Mouse (Mus musculus) ES-E14 (cell line): Measurements from ENCODE around the gene Ndufaf8. TPM values are rescaled to one million over a fixed set of nuclear protein-coding genes. Genes with fewer than 3 reads are reported as not detected.

Experiments
- DNase-seq: peaks from one replicate; pipeline ENCODE4 v3.0.0-alpha.2; 2013; ENCODE audit warnings: low read depth, low spot score
- H3K27ac ChIP-seq: 2 replicates; pipeline ENCODE4 v1.5.1; 2012; ENCODE audit warnings: low read depth, mild to moderate bottlenecking, low read length, moderate library complexity, mixed read lengths; ENCODE audit not compliant: poor library complexity, insufficient read depth, severe bottlenecking
- H3K36me3 ChIP-seq: 2 replicates; pipeline ENCODE4 v1.6.1; 2012; ENCODE audit warnings: mild to moderate bottlenecking, low read length, moderate library complexity, mixed read lengths; ENCODE audit not compliant: control insufficient read depth, poor library complexity, insufficient read depth, severe bottlenecking
- H3K4me1 ChIP-seq, 2 experiments: fragments of 150-350 bp in 1 of 2; sonication (generic) in 1 of 2; 2 replicates each; pipeline ENCODE4 v1.6.1; 2012; ENCODE audit warnings: low read length in 2 of 2, mild to moderate bottlenecking in 1 of 2, mixed read lengths in 1 of 2; ENCODE audit not compliant: control insufficient read depth in 2 of 2, insufficient read depth in 2 of 2, poor library complexity in 1 of 2
- H3K4me3 ChIP-seq, 2 experiments: fragments of 150-350 bp in 1 of 2; sonication (generic) in 1 of 2; 2 replicates each; pipeline ENCODE4 v1.5.1; 2012; ENCODE audit warnings: low read length in 2 of 2, low read depth in 1 of 2, mild to moderate bottlenecking in 1 of 2, mixed read lengths in 1 of 2; ENCODE audit not compliant: insufficient read depth in 1 of 2, poor library complexity in 1 of 2, severe bottlenecking in 1 of 2
- H3K9ac ChIP-seq: 2 replicates; pipeline ENCODE4 v1.6.1; 2012; ENCODE audit warnings: low read depth, mild to moderate bottlenecking, low read length, mixed read lengths; ENCODE audit not compliant: poor library complexity, insufficient read depth, severe bottlenecking
- H3K9me3 ChIP-seq: fragments of 150-350 bp; sonication (generic); 2 replicates; pipeline ENCODE4 v1.6.1; 2012; ENCODE audit warnings: low read depth, mild to moderate bottlenecking, low read length; ENCODE audit not compliant: control insufficient read depth, insufficient read depth
- CHD2 ChIP-seq: IDR thresholded peaks from 2 replicates; pipeline ENCODE4 v1.6.1; 2014; ENCODE audit warnings: mild to moderate bottlenecking, low read depth, low read length, inconsistent platforms
- HCFC1 ChIP-seq: IDR thresholded peaks from 2 replicates; pipeline ENCODE4 v1.6.1; 2012; ENCODE audit warnings: low read length, inconsistent platforms, borderline replicate concordance; ENCODE audit not compliant: insufficient read depth
- MAFK ChIP-seq: IDR thresholded peaks from 2 replicates; pipeline ENCODE4 v1.6.1; 2014; ENCODE audit warnings: mild to moderate bottlenecking, low read depth, low read length, inconsistent platforms; ENCODE audit not compliant: insufficient read depth
- ZC3H11A ChIP-seq: IDR thresholded peaks from 2 replicates; pipeline ENCODE4 v1.6.1; 2012; ENCODE audit warnings: low read depth, mild to moderate bottlenecking, inconsistent platforms, low read length, borderline replicate concordance
- ZNF384 ChIP-seq: IDR thresholded peaks from 2 replicates; pipeline ENCODE4 v1.6.1; 2012; ENCODE audit warnings: low read depth, low read length, inconsistent platforms
- in situ Hi-C, 2 experiments: fragments of 600-800 bp; cut with MboI; formaldehyde crosslinking; loops; one replicate each; pipeline ENCODE4 v1.15.1; 2025; ENCODE audit warnings: low sequenced_read_pairs in 2 of 2, inconsistent platforms in 1 of 2; ENCODE audit not compliant: unreplicated experiment in 2 of 2
- total RNA-seq: library from RNA; depleted of rRNA; stranded (reverse); fragments of 300-350 nt; gene quantifications from 2 replicates; pipeline ENCODE4 v1.2.3, GENCODE M21; 2012; rRNA removed

Ndufaf8 gene
- total RNA-seq, result 48.8 and 49.3 TPM in 2 replicates

- in situ Hi-C loops, result no loop called here
- H3K9me3 ChIP-seq, result no peaks in the 10 kb centered on the region
- peak; percentile 97 for DNase-seq
- peak within 1 kb of the TSS; percentile 97 for H3K9ac ChIP-seq
- peak within 1 kb of the TSS; percentile 82 for H3K27ac ChIP-seq
- H3K4me3 ChIP-seq, result peak within 1 kb of the TSS; percentile 96 to 97
- TF ChIP-seq ZC3H11A (no peak), CHD2 (peak; percentile 99), HCFC1 (peak; percentile 62; the same call in 1 of the 2 replicates)
- H3K4me1 ChIP-seq, result peaks cover 3 to 9% of the 10 kb centered on the region in 2 experiments; a peak in 2 of 4 replicates
- H3K36me3 ChIP-seq, result peaks cover 14% of the 10 kb centered on the region; the same call in 1 of the 2 replicates
Observed at GRCm38 (mm10) chr11:120098588-120099511, at the start of gene Ndufaf8, which contains the start of gene Tepsin. Gene Ndufaf8, plus strand, starts transcription at chr11:120098928. Gene Tepsin, minus strand, starts transcription at chr11:120098731.

GRCm38 (mm10) chr11:120049067-120049466 is 49.7 kb upstream of the Ndufaf8 start:
- in situ Hi-C loops, result no loop called here
- Histone ChIP-seq H3K4me3 (no peak overlapping the region), H3K36me3 (no peaks in the 10 kb centered on the region), H3K27ac (no peak overlapping the region), H3K9ac (no peak overlapping the region), H3K9me3 (no peaks in the 10 kb centered on the region), H3K4me1 (peaks cover 1 to 13% of the 10 kb centered on the region in 2 experiments; a peak in 2 of 4 replicates)
- TF ChIP-seq HCFC1, result no peak
- no peak for DNase-seq

GRCm38 (mm10) chr11:120051124-120051811 is 47.5 kb upstream of the Ndufaf8 start:
- H3K4me1 ChIP-seq, result peaks cover 1 to 13% of the 10 kb centered on the region in 2 experiments; a peak in 2 of 4 replicates
- in situ Hi-C loops, result no loop called here
- H3K9me3 ChIP-seq, result no peaks in the 10 kb centered on the region
- no peak overlapping the region for H3K4me3 ChIP-seq
- TF ChIP-seq MAFK (no peak), HCFC1 (no peak), CHD2 (no peak), ZNF384 (no peak), ZC3H11A (no peak)
- no peak overlapping the region for H3K9ac ChIP-seq
- no peaks in the 10 kb centered on the region for H3K36me3 ChIP-seq
- no peak overlapping the region for H3K27ac ChIP-seq
- no peak for DNase-seq

GRCm38 (mm10) chr11:120052274-120052673 is 46.5 kb upstream of the Ndufaf8 start:
- TF ChIP-seq CHD2 (no peak), ZC3H11A (no peak), ZNF384 (no peak), HCFC1 (no peak), MAFK (no peak)
- H3K27ac ChIP-seq, result no peak overlapping the region
- peaks cover 1 to 11% of the 10 kb centered on the region in 2 experiments; a peak in 2 of 4 replicates for H3K4me1 ChIP-seq
- DNase-seq, result no peak
- no peaks in the 10 kb centered on the region for H3K9me3 ChIP-seq
- no peak overlapping the region for H3K4me3 ChIP-seq
- no peak overlapping the region for H3K9ac ChIP-seq
- H3K36me3 ChIP-seq, result no peaks in the 10 kb centered on the region
- in situ Hi-C loops, result no loop called here
